Mouse (Mus musculus): Measurements from ENCODE around the gene Kin. TPM values are rescaled to one million over a fixed set of nuclear protein-coding genes. Genes with fewer than 3 reads are reported as not detected.

Gene Kin
- polyA plus RNA-seq, 1 experiment from 2014 or later, result 26.1 TPM

DNA sequence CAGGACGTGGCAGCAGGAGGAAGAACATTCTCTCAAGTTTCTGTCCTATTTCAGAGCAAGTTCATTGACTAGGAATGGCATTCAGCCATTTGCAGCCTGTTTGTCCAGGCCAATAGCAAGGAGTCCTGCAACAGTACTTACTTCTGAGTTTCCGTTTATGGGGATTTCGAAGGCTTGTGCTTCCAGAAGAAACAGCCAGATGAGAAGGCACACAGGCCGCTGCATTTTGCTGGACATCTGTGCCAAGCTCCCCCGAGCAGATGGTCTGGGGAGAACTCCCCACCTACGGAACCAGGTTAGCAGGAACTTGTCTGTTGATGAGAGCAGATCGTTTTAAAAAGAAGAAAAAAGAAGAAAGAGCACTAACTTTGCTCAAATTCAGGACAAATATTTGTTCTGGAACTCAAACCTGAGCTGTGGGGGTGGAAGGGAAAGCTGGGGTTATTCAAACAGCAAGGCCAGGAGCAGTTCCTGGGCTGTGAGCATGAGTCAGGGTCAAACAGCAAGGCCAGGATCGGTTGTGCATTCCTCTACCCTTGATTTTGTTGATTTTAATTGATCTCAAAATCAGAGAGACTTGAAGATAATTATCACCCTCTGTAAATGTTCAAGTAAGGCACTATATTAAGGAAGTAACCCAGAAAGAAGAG, 50.1 kb downstream of the Kin start:
- Histone ChIP-seq H3K9ac (ENCODE audit: low read depth, low read length) (no peak overlapping the region), H3K4me3 (ENCODE audit: low read length) (no peak overlapping the region), H3K27me3 (replicated peaks; ENCODE audit: control insufficient read depth, insufficient read depth, low read length) (no peaks in the 10 kb centered on the region), H3K9me3 (ENCODE audit: control insufficient read depth, low read length) (no peaks in the 10 kb centered on the region), H3K27ac (ENCODE audit: low read depth, low read length) (no peak overlapping the region), H3K36me3 (ENCODE audit: control insufficient read depth, insufficient read depth, low read length) (no peaks in the 10 kb centered on the region), H3K4me1 (ENCODE audit: control insufficient read depth, insufficient read depth, low read depth, low read length) (no peaks in the 10 kb centered on the region), H3K4me2 (ENCODE audit: low read length) (no peak overlapping the region)
- ATAC-seq, result no peak
- WGBS, result 73% methylated on average over 8 of the region's 8 CpGs

- H3K9ac ChIP-seq (ENCODE audit: low read depth, low read length), result no peak within 1 kb of the TSS
- H3K36me3 ChIP-seq (ENCODE audit: control insufficient read depth, insufficient read depth, low read length), result no peaks in the 10 kb centered on the region
- H3K4me1 ChIP-seq (ENCODE audit: control insufficient read depth, insufficient read depth, low read depth, low read length), result no peaks in the 10 kb centered on the region
- no peak for ATAC-seq
- no peaks in the 10 kb centered on the region for H3K9me3 ChIP-seq (ENCODE audit: control insufficient read depth, low read length)
- WGBS, result 97% methylated on average over 4 of the region's 4 CpGs
- no peaks in the 10 kb centered on the region for H3K27me3 ChIP-seq (replicated peaks; ENCODE audit: control insufficient read depth, insufficient read depth, low read length)
- H3K4me3 ChIP-seq (ENCODE audit: low read length), result no peak within 1 kb of the TSS
- H3K27ac ChIP-seq (ENCODE audit: low read depth, low read length), result no peak within 1 kb of the TSS
- H3K4me2 ChIP-seq (ENCODE audit: low read length), result no peak within 1 kb of the TSS
Measured at GRCm38 (mm10) chr2:10131296-10131695, 50.9 kb downstream of the Kin start, which contains the start of gene Itih2. TSS of gene Itih2 (minus strand) at chr2:10131396.

GRCm38 (mm10) chr2:10132128-10132527, 51.7 kb downstream of the Kin start:
- Histone ChIP-seq H3K4me1 (ENCODE audit: control insufficient read depth, insufficient read depth, low read depth, low read length) (no peaks in the 10 kb centered on the region), H3K36me3 (ENCODE audit: control insufficient read depth, insufficient read depth, low read length) (no peaks in the 10 kb centered on the region), H3K4me3 (ENCODE audit: low read length) (no peak overlapping the region), H3K27me3 (replicated peaks; ENCODE audit: control insufficient read depth, insufficient read depth, low read length) (no peaks in the 10 kb centered on the region), H3K9me3 (ENCODE audit: control insufficient read depth, low read length) (no peaks in the 10 kb centered on the region), H3K9ac (ENCODE audit: low read depth, low read length) (no peak overlapping the region), H3K4me2 (ENCODE audit: low read length) (no peak overlapping the region), H3K27ac (ENCODE audit: low read depth, low read length) (no peak overlapping the region)
- ATAC-seq, result no peak
- WGBS, result 79% methylated on average over 1 of the region's 1 CpGs

GRCm38 (mm10) chr2:10133941-10134340, 53.5 kb downstream of the Kin start:
- ATAC-seq, result no peak
- H3K4me2 ChIP-seq (ENCODE audit: low read length), result no peak overlapping the region
- no peak overlapping the region for H3K4me3 ChIP-seq (ENCODE audit: low read length)
- no peaks in the 10 kb centered on the region for H3K36me3 ChIP-seq (ENCODE audit: control insufficient read depth, insufficient read depth, low read length)
- no peaks in the 10 kb centered on the region for H3K27me3 ChIP-seq (replicated peaks; ENCODE audit: control insufficient read depth, insufficient read depth, low read length)
- no peaks in the 10 kb centered on the region for H3K4me1 ChIP-seq (ENCODE audit: control insufficient read depth, insufficient read depth, low read depth, low read length)
- no peak overlapping the region for H3K9ac ChIP-seq (ENCODE audit: low read depth, low read length)
- no peak overlapping the region for H3K27ac ChIP-seq (ENCODE audit: low read depth, low read length)
- WGBS, result 76% methylated on average over 6 of the region's 6 CpGs
- H3K9me3 ChIP-seq (ENCODE audit: control insufficient read depth, low read length), result no peaks in the 10 kb centered on the region

DNA sequence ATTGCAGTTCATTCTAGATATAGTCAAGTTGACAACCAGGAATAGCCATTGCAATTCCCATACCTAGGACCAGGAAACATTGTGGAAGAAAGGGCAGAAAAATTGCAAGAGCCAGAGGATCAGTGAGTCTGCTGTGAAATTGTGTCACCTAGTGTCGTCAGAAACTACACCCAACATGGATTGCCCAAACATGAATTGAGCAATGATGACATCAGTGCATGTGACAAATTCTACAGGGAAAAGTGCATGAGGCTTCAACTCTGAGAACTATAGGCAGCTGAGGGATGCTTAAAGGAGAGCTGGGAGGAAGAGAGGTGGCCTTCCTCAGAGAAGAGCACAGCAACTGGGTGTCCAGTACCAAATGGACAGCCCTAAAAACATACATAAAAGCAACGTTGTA, 56.9 kb downstream of the Kin start:
- ATAC-seq, result no peak

DNA sequence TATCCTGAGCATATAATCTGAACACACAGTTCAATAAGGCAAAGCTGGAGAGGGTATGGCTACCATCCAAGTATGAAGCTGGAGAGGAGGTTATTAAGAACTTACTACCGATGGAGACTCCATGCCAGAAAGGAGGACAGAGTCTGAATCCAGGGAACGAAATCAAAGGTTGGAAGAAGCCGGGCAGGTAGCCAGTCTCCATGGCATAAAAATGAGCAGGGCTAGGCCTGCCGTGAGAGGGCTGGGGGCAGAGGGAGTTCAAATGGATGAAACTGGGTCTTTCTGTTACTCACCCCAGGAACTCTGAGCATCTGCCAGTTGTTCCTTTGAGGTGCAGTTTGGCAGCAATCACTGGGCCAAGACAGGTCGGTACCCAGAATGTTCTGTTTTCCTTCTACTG, 60.1 kb downstream of the Kin start:
- H3K9me3 ChIP-seq (ENCODE audit: control insufficient read depth, low read length), result no peaks in the 10 kb centered on the region
- WGBS, result 68% methylated on average over 5 of the region's 5 CpGs
- H3K36me3 ChIP-seq (ENCODE audit: control insufficient read depth, insufficient read depth, low read length), result no peaks in the 10 kb centered on the region
- H3K4me1 ChIP-seq (ENCODE audit: control insufficient read depth, insufficient read depth, low read depth, low read length), result no peaks in the 10 kb centered on the region
- ATAC-seq, result no peak
- no peaks in the 10 kb centered on the region for H3K27me3 ChIP-seq (replicated peaks; ENCODE audit: control insufficient read depth, insufficient read depth, low read length)
- H3K27ac ChIP-seq (ENCODE audit: low read depth, low read length), result no peak overlapping the region
- H3K4me3 ChIP-seq (ENCODE audit: low read length), result no peak overlapping the region
- no peak overlapping the region for H3K9ac ChIP-seq (ENCODE audit: low read depth, low read length)
- H3K4me2 ChIP-seq (ENCODE audit: low read length), result no peak overlapping the region

More for the DNA sequence above, 56.9 kb downstream of the Kin start:
- Histone ChIP-seq H3K4me3 (ENCODE audit: low read length) (no peak overlapping the region), H3K27me3 (replicated peaks; ENCODE audit: control insufficient read depth, insufficient read depth, low read length) (no peaks in the 10 kb centered on the region), H3K9ac (ENCODE audit: low read depth, low read length) (no peak overlapping the region), H3K4me2 (ENCODE audit: low read length) (no peak overlapping the region), H3K36me3 (ENCODE audit: control insufficient read depth, insufficient read depth, low read length) (no peaks in the 10 kb centered on the region), H3K4me1 (ENCODE audit: control insufficient read depth, insufficient read depth, low read depth, low read length) (no peaks in the 10 kb centered on the region), H3K9me3 (ENCODE audit: control insufficient read depth, low read length) (no peaks in the 10 kb centered on the region), H3K27ac (ENCODE audit: low read depth, low read length) (no peak overlapping the region)
- 92% methylated on average over 2 of the region's 2 CpGs for WGBS

Other genes with a start within 250 kb of the Kin start
- gene 4930412O13Rik, start 199.3 kb upstream of the Kin start, polyA plus RNA-seq (2015; fragmentation: Nextera tagmentation; extraction: Ambion mirVana), result 0.28 and 0.47 TPM in 2 replicates
- 0.35 and 1.1 TPM in 2 replicates for gene 9230102O04Rik, start 191.1 kb upstream of the Kin start, polyA plus RNA-seq (2015; fragmentation: Nextera tagmentation; extraction: Ambion mirVana)
- gene Gata3, start 190.6 kb upstream of the Kin start, polyA plus RNA-seq (2015; fragmentation: Nextera tagmentation; extraction: Ambion mirVana), result 27.2 and 33.8 TPM in 2 replicates
- gene Taf3, start 32.0 kb upstream of the Kin start, polyA plus RNA-seq (2015; fragmentation: Nextera tagmentation; extraction: Ambion mirVana), result 11.4 and 12.4 TPM in 2 replicates
- gene Atp5c1, start 83 bp upstream of the Kin start, polyA plus RNA-seq (2015; fragmentation: Nextera tagmentation; extraction: Ambion mirVana), result 594 and 656 TPM in 2 replicates
- 4.8 and 4.9 TPM in 2 replicates for gene Itih2, start 50.8 kb downstream of the Kin start, polyA plus RNA-seq (2015; fragmentation: Nextera tagmentation; extraction: Ambion mirVana)
- 9.8 and 10.9 TPM in 2 replicates for gene Itih5, start 73.0 kb downstream of the Kin start, polyA plus RNA-seq (2015; fragmentation: Nextera tagmentation; extraction: Ambion mirVana)

All from hindbrain, embryonic 16.5 days (tissue).